Mouse (Mus musculus) hindbrain, postnatal 0 days (tissue): ENCODE data around the gene Sgms2. TPM values are rescaled to one million over a fixed set of nuclear protein-coding genes. Genes with fewer than 3 reads are reported as not detected.
A peak's percentile ranks its signal among the peaks of the same experiment; 100 is the strongest.

Source experiments
- ATAC-seq: fragments of 200-750 bp; cut with Nextera tagmentation; 2 replicates; pipeline ENCODE4 v1.8.0; 2017; ENCODE audit warnings: mild to moderate bottlenecking, moderate TSS enrichment, moderate library complexity
- DNase-seq: peaks from one replicate; pipeline ENCODE4 v3.0.0-alpha.2; 2015; ENCODE audit warnings: low spot score
- H3K27ac ChIP-seq: fragments of 300-500 bp; sonication (generic); 2 replicates; pipeline ENCODE4 v1.5.1; 2014; ENCODE audit warnings: mild to moderate bottlenecking
- H3K27me3 ChIP-seq: fragments of 300-500 bp; sonication (generic); 2 replicates; pipeline ENCODE4 v1.6.1; 2014; ENCODE audit warnings: low read length, mixed read lengths; ENCODE audit not compliant: insufficient read depth
- H3K36me3 ChIP-seq: fragments of 300-500 bp; sonication (generic); 2 replicates; pipeline ENCODE4 v1.6.1; 2014; ENCODE audit warnings: low read length, mixed read lengths; ENCODE audit not compliant: insufficient read depth
- H3K4me1 ChIP-seq: fragments of 300-500 bp; sonication (generic); 2 replicates; pipeline ENCODE4 v1.6.1; 2014; ENCODE audit warnings: antibody characterized with exemption, low read length, mixed read lengths; ENCODE audit not compliant: insufficient read depth
- H3K4me2 ChIP-seq: fragments of 300-500 bp; sonication (generic); 2 replicates; pipeline ENCODE4 v1.6.1; 2014; ENCODE audit warnings: low read depth, mild to moderate bottlenecking, low read length, moderate library complexity, mixed read lengths
- H3K4me3 ChIP-seq: fragments of 300-500 bp; sonication (generic); 2 replicates; pipeline ENCODE4 v1.5.1; 2014; ENCODE audit warnings: low read length
- H3K9ac ChIP-seq: fragments of 300-500 bp; sonication (generic); replicated peaks from 2 replicates; pipeline ENCODE4 v1.6.1; 2014; ENCODE audit warnings: mild to moderate bottlenecking, low read length, moderate library complexity, mixed read lengths
- H3K9me3 ChIP-seq: fragments of 300-500 bp; sonication (generic); 2 replicates; pipeline ENCODE4 v1.6.1; 2016; ENCODE audit warnings: low read length, mixed read lengths
- CTCF ChIP-seq: IDR thresholded peaks from 2 replicates; pipeline ENCODE4 v1.5.1; 2016; ENCODE audit warnings: antibody characterized with exemption, control low read depth, low read depth
- WGBS: fragments of 180-500 bp; shearing (Covaris S2); extraction: QIAGEN DNeasy Blood & Tissue Kit; methylation state at CpG from one replicate; pipeline ENCODE4 v1.1.7; 2014; 5-methylcytosine and 5-hydroxymethylcytosine counted together
- polyA plus RNA-seq: library from polyadenylated mRNA; unstranded; fragments of >200 nt; fragmentation: Nextera tagmentation; extraction: Ambion mirVana; gene quantifications from 2 replicates; pipeline ENCODE4 v1.2.1, GENCODE M21; 2015
- total RNA-seq: library from RNA; depleted of rRNA; stranded (reverse); fragments of >200 nt; gene quantifications from 2 replicates; pipeline ENCODE4 v1.2.3, GENCODE M21; 2014

Sgms2 gene
- total and polyA plus RNA-seq, 2 experiments from 2014 or later = 3.9 to 4.2 TPM

DNA sequence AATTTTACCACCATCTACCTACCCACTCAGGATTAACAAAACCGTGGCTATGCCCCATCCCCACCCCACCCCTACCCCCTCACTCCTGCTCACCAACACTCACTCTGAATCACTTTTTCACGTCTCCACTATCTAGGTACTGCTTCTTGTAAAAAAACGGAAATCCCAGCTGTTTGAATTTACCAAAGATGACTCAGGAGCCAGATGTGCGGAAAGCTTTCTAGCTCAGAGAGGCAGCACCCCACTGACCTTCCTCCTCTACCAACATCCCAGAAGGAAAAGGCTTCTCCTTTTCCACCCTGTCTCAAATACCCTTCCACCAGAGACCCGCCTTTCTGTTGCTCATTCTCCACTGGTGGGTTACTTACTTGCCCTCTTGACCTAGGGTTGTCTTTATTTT is 135.2 kb downstream of the Sgms2 start:
- 70% methylated on average over 5 of the region's 5 CpGs for WGBS
- DNase-seq (no peak), ATAC-seq (no peak)
- H3K27ac ChIP-seq = no peak overlapping the region
- TF ChIP-seq CTCF = no peak
- no peak overlapping the region for H3K9ac ChIP-seq
- H3K4me1 ChIP-seq = no peaks in the 10 kb centered on the region
- H3K4me3 ChIP-seq = no peak overlapping the region
- H3K27me3 ChIP-seq = no peaks in the 10 kb centered on the region
- H3K9me3 ChIP-seq = no peaks in the 10 kb centered on the region
- no peak overlapping the region for H3K4me2 ChIP-seq
- H3K36me3 ChIP-seq = no peaks in the 10 kb centered on the region

DNA sequence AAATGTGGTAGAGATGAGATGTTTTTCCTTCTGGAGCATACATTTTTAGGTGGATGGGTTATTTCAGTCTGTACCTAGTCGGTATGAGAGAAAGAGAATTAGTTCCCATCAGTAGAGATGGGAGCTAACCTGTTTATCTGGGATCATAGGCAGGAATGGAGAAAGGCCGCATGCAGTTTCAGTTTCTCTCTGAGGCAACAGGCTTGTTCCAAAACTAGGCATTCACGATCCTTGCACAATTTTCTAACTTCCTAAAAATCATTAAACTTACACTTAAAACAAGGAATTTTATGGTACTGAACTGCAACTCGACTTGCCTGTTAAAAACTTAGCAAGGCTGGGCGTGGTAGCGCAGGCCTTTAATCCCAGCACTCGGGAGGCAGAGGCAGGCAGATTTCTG is 140.7 kb downstream of the Sgms2 start:
- WGBS = 94% methylated on average over 7 of the region's 7 CpGs

DNA sequence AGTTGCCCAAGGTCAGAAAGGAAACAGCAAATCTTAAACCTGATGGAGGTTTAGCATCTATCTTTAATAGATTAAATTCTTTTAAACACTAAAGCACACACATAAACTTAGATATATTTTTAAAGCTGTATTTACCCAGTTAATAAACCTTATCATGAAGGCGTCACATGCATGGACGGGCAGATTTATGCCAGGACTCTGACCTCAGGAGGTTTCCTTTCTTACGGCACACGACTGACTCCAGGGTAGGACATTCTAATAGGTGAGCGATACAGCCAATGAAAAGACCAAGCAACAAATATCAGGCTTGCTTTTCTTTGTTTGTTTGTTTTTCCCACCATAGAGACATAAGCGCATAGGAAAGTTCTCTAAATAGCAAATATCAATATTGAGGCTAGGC is 142.2 kb downstream of the Sgms2 start:
- 84% methylated on average over 6 of the region's 6 CpGs for WGBS
- ATAC-seq (no peak), DNase-seq (no peak)

More for the DNA sequence above, 140.7 kb downstream of the Sgms2 start:
- no peak for ATAC-seq
- no peaks in the 10 kb centered on the region for H3K4me1 ChIP-seq
- no peaks in the 10 kb centered on the region for H3K27me3 ChIP-seq
- no peak for TF ChIP-seq CTCF
- no peaks in the 10 kb centered on the region for H3K36me3 ChIP-seq
- DNase-seq = no peak
- H3K9ac ChIP-seq = no peak overlapping the region
- H3K27ac ChIP-seq = no peak overlapping the region
- no peak overlapping the region for H3K4me2 ChIP-seq
- H3K9me3 ChIP-seq = no peaks in the 10 kb centered on the region
- H3K4me3 ChIP-seq = no peak overlapping the region

GRCm38 (mm10) chr3:131348579-131348950 is 142.6 kb downstream of the Sgms2 start:
- ATAC-seq (no peak), DNase-seq (no peak)
- Histone ChIP-seq H3K4me1 (no peaks in the 10 kb centered on the region), H3K27me3 (no peaks in the 10 kb centered on the region), H3K4me2 (no peak overlapping the region), H3K36me3 (no peaks in the 10 kb centered on the region), H3K9me3 (no peaks in the 10 kb centered on the region), H3K27ac (no peak overlapping the region), H3K9ac (no peak overlapping the region), H3K4me3 (no peak overlapping the region)
- 80% methylated on average over 3 of the region's 3 CpGs for WGBS
- no peak for TF ChIP-seq CTCF

More for the DNA sequence above, 142.2 kb downstream of the Sgms2 start:
- Histone ChIP-seq H3K4me2 (no peak overlapping the region), H3K27me3 (no peaks in the 10 kb centered on the region), H3K4me1 (no peaks in the 10 kb centered on the region), H3K9me3 (no peaks in the 10 kb centered on the region), H3K4me3 (no peak overlapping the region), H3K36me3 (no peaks in the 10 kb centered on the region), H3K9ac (no peak overlapping the region), H3K27ac (no peak overlapping the region)
- no peak for TF ChIP-seq CTCF

DNA sequence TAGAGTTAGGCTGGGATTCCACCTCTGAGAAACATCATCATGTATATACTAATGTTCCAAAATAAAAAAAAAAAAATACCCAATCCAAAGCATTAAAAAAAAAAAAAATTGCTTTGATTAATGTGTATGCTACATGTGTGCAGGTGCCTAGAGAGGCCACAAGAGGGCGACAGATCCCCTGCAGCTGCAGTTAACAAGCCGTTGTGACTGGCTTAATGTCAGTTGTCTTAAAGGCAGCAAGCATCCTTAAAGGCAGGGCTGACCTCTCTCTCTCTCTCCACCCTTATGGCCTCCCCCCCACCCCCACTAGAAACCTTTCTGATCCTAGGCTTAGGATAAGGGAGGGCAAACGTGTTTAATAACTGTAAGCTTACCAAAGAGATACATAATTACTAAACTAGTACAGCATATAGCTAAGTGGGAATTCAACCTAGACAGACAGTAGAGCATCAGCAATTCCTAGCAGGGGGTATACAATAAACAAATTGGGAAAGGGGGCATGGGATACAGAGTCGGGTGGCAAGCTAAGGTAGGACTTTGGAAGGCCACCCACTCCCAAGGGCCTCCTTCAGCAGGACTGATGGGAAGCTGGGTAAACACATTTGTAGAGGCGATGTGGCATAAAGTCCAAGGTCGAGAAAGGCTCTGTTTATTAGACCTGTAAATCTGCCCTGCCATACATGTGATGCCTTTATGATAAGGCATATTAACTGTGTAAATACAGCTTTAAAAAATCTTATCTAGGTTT is 143.2 kb downstream of the Sgms2 start:
- TF ChIP-seq CTCF = peak; percentile 79
- H3K9ac ChIP-seq = no peak overlapping the region
- WGBS = 61% methylated on average over 6 of the region's 6 CpGs
- H3K9me3 ChIP-seq = no peaks in the 10 kb centered on the region
- no peaks in the 10 kb centered on the region for H3K4me1 ChIP-seq
- H3K36me3 ChIP-seq = no peaks in the 10 kb centered on the region
- ATAC-seq (no peak), DNase-seq (peak; percentile 59)
- no peaks in the 10 kb centered on the region for H3K27me3 ChIP-seq
- H3K27ac ChIP-seq = no peak overlapping the region
- H3K4me3 ChIP-seq = no peak overlapping the region
- no peak overlapping the region for H3K4me2 ChIP-seq

DNA sequence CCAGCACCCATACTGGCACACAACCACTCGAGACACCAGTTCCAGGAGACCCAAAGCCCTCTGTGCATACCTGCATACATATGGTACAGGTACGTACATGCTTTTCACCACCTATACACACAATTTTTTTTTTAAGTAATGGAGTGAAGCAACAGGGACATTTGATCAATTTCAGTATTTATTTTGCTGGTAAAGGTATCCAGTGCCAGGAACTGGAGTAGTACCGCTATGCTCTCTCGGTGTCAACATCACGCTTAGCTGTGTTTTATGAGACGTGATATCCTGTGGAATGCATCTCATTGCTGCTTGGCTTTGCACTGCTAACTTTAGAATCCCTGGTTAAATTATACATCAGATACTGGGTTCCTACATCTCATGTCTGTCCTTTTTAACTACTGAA is 145.3 kb downstream of the Sgms2 start:
- no peaks in the 10 kb centered on the region for H3K27me3 ChIP-seq
- no peak for TF ChIP-seq CTCF
- H3K36me3 ChIP-seq = no peaks in the 10 kb centered on the region
- H3K4me2 ChIP-seq = no peak overlapping the region
- no peak overlapping the region for H3K27ac ChIP-seq
- no peaks in the 10 kb centered on the region for H3K4me1 ChIP-seq
- no peak for DNase-seq
- no peak for ATAC-seq
- no peak overlapping the region for H3K4me3 ChIP-seq
- WGBS = 92% methylated on average over 6 of the region's 6 CpGs
- no peak overlapping the region for H3K9ac ChIP-seq
- H3K9me3 ChIP-seq = no peaks in the 10 kb centered on the region

DNA sequence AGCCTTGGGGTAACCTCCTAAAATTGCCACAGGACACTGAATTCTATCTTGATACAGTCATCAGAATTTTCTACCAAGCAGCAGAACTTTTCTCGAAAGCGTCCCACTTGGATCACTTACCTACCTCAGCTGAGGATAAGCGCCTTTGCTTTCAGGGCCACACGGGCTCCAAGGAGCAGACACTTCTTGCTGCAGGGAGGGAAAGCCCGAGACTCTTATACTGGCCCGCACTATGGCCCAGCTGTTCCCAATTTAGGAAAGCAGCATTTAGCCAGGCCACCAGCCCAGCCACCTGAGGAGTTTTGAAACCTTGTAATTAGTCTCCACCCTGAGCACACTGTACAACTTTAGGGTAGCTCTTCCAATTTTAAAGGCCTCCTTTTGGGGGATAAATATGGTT is 147.9 kb downstream of the Sgms2 start:
- WGBS = 90% methylated on average over 6 of the region's 6 CpGs
- no peak for TF ChIP-seq CTCF

More for the DNA sequence above, 147.9 kb downstream of the Sgms2 start:
- Histone ChIP-seq H3K4me1 (no peaks in the 10 kb centered on the region), H3K4me2 (no peak overlapping the region), H3K36me3 (no peaks in the 10 kb centered on the region), H3K9ac (no peak overlapping the region), H3K4me3 (no peak overlapping the region), H3K27me3 (no peaks in the 10 kb centered on the region), H3K9me3 (no peaks in the 10 kb centered on the region), H3K27ac (no peak overlapping the region)
- ATAC-seq (no peak), DNase-seq (no peak)
